Mouse (Mus musculus) testis, postnatal 10 days (tissue): ENCODE data around the gene Ugt2a1.
"Not testable (repeated sequence)": the region's sequence is repeated elsewhere in the genome, so short reads cannot be mapped to it uniquely, and the experiment has no call there.

Experiments
- DNase-seq: peaks from one replicate; pipeline ENCODE4 v3.0.0; 2021; ENCODE audit warnings: low spot score

Ugt2a1 gene

DNA sequence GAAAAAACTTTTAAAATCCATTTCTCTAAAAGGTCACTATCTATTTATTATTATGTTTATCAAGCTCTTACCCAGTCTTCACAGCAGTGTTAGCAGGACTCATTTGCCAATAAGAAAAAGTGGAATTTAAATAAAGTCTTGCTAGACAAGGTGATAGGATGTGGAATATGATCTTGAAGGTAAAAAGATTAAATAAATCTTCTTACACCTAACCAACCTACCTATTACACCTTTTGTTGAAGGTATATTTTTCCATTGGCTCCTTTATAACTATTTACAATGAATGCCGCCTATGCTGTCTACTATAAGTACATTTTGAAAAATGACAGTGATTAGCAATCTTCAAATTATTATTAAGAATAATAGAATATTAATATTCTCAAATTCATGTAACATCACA lies at the start of gene Ugt2a1:
Ugt2a1 (minus strand) TSS at position 101 of the 400 bp plus-strand sequence.
- no peak for DNase-seq

DNA sequence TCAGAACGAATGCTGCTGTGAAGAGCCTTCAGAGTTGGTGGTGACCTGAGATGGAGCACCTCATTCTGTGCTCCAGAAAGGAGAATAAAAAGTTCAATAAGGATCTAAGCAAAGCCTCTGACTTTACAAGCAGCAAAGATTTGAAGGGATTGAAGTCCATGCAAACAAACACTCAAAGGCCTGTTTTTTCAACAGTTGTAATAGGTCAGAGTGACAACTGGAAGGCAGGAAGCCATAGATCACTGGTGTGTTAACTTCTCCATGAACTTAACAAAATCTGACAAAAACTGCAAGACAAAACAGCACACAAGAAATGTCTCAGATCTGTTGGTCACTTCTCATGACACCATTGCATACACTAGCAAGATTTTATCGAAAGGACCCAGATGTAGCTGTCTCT lies 47.4 kb upstream of the Ugt2a1 start, which contains the start of gene Sult1b1:
Sult1b1 (minus strand) TSS at position 85 of the 400 bp plus-strand sequence.
- DNase-seq = no peak

DNA sequence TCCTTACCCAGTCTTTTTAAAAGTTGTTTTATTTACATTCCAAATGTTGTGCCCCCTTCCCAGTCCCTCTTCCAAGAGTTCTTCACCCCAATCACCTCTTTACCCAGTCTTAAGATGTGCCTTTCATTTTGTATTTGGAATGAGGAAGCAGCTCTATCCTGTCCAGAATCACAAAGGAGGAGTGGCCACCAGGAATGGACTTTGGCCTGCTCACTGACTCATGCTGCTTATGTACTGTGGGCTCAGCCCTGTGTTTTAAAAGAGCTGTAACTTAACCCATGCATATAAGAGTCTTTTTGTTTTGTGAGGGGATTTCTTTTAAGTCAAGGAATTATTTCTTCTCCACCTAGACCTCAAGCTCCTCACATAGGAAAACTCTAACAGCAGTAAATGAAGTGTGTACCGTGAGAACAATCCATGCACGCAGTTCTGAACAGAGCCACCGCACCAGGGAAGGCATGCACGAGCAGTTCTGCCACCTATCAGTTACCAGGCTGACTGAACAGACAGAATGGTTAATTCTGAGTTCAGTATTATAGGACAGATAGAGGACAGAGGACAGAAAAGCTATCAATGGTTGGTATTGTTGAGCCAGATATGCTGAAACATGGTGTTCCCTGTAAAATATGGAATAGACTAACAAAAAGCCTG lies 45.4 kb upstream of the Ugt2a1 start:
- DNase-seq = no peak

DNA sequence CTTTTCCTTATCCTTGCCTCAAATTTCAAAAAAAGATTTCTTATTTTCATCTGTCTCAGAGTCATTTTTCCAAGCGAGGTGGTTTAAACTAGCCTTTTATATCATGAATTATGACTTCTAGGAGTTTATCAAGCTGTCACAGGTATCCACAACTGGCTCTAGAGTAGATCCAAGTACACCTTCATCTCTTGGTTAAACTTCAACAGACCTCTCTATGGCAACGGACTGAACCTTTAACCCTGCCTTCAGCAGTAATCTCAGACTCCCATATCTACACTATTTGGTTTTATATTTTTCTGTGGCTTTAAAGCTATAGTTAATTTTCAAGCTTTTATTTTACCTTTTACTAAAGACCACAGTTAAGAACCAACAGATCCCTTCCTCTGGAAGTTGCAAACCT lies 41.6 kb upstream of the Ugt2a1 start:
- no peak for DNase-seq

DNA sequence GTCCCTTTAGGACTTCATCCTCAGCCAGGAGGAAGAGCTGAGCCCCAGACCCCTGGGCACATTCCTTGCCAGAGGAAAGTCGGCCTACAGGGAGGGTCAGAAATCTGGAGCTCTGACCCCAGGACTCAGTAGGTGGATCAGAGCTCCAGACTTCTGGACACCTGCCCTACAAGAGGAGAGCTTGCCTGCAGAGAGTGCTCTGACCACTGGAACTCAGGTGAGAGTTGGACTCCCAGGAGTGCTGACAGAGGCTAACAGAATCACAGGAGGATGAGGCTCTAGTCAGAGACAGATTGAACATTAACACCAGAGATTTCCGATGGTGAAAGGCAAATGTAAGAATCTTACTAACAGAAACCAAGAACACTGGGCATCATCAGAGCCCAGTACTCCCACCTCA lies 32.9 kb upstream of the Ugt2a1 start:
- DNase-seq = not testable (repeated sequence)

DNA sequence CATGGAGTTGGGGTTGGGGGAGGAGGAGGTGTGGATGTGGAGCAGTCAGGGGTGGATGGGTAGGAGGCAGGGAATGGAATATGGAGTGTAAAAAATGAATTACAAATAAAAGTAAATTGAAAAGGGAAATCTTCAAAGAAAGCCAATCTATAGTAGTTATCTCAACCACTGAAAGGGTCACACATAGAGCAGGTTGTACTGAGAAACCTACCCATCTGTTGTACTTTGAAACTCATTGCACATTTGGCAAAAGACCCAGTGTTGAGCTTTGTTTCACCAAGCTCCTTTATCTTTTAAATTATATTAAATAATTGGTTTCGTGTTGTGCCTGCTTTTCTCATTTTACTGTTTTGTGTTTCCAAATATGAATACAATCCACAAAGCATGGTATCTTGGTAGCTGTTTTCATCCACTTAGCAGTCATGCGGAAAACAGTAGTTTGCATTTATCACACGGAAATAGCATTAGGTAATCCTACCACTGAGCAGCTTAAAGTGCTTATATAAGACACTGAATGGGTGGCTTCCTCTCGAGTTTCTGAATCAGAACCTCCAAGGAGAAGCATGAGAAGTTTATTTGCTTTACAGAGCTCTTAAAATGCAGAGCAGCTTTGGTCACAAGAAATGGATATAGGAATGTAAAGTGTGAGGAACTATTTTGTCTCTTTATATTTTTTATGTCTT lies 15.2 kb upstream of the Ugt2a1 start:
- DNase-seq = no peak

DNA sequence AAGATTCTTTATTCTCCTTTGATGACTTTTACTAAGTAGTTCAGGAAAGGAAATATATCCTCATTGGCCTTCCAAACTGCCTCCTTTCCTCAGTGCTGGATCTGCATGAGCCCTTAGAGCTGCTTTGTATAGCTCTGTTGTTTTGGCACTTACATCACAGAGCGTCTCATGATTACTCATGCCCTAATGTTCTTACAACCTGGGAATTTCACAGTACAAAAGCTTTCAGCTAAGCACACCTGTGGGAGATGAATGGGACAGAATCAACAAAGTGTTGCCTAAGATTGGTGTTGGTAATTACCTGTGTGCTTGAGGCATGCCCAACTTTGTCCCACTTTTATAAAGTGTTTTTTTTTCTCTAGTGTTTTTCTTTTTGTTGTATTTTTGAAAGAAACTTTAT lies 12.0 kb upstream of the Ugt2a1 start:
- no peak for DNase-seq

DNA sequence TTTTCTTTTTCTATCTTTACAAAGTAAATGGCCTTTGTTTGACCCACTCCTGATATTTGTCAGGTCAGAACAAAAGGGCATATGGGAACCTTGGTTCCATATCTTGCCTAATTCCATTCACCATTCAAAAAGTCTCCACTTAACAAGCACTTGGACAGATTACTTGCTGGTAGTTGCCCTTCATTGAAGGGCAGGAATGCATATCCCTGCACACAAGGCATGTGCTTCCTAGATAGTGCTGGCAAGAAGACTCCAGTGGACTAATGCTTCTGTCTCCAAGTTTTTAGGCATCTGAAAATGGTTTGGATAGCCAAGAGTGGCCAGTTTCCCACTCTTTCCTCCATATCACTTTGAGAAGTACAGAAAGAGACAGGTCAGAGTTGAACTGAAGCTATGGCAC lies 8.7 kb upstream of the Ugt2a1 start:
- DNase-seq = no peak

DNA sequence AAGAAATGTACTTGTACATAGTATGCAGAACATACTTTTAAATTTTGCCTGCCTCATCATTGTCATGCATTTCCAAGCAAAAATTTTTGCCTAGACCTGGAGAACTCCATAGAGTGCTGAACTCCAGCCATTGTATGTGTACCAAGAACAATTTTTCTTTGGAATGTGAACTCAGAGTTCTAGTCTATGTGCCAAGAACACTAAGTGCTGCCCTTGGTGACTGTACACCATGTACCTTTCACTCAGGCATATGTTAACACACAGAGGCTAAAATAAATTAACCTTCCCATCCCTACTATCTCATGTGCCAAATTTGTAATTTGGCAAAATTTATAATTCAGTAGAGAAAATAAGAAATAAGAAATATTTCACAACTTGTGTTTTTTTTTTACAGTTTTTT lies 8.3 kb upstream of the Ugt2a1 start:
- DNase-seq = no peak

DNA sequence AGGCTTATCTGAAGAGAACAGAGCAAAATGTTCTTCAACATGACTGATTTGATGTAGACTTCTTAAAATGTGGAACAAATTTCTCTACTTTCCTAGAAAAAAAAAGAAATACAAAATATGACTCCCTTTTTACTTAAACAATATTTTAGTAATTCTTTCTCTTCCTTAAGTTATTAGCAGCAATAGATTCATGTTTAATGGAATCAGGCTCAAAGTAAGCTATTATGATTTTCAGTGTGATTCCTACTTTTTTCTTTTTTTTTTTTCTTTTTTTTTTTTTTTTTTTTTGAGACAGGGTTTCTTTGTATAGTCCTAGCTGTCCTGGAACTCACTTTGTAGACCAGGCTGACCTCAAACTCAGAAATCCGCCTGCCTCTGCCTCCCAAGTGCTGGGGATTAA lies 4.0 kb downstream of the Ugt2a1 start, which contains the start of gene Gm43638:
Gm43638 (minus strand) TSS at position 101 of the 400 bp plus-strand sequence.
- DNase-seq = not testable (repeated sequence)

DNA sequence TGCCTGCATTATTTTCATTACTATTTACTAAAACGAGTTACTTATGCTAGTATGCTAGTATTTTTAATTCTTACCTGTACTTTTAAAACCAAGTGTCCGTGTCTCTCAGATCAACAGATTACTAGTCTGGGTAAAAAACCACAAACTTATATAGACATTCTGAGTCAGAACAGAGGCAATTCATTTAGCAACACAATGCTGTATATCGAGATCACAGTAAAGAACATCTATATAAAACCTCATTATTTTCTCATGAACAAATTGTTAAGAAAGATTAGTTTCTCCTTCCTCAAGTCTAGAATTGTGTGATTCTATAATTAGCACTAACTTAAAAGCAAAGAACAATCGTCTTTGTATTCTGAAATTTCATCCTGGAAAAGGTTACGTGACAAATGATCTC lies 8.5 kb downstream of the Ugt2a1 start, which contains the start of gene Ugt2a2:
Ugt2a2 (minus strand) TSS at position 101 of the 400 bp plus-strand sequence.
- DNase-seq = no peak

DNA sequence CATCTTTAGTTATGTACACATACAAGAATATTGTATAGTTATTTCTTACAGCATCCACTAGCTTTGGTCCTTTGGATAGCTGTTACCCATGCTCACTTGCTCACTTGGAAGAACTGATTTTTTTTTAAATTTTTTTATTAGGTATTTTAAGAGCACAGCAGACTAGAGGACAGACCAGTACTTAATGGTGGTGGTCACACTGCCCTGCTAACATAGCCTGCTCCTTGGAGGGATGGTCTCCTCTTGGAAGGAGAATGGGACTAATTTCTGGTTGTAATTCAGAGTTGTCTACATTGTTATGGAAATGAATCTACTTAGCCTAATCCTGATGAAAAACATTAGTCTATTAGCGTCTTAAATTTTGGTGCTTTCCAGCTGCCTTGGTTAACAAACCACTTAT lies 31.9 kb downstream of the Ugt2a1 start:
- no peak for DNase-seq

DNA sequence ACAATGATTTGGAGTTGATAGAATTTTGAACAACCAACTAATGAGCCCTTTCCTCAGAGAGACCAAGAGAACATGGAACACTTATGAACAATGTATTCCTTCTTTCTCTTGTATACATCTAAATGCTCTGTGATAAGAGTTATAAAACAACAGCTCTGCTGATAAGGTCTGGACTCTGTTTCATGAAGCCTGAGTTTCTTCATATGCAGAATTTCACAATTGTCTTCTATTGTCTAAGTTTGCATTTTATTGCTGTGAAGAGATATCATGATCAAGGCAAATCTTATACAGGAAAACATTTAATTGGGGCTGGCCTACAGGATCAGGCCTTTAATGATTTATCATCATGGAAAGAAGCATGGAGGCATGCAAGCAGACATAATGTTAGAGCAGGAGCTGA lies 33.0 kb downstream of the Ugt2a1 start:
- DNase-seq = no peak

DNA sequence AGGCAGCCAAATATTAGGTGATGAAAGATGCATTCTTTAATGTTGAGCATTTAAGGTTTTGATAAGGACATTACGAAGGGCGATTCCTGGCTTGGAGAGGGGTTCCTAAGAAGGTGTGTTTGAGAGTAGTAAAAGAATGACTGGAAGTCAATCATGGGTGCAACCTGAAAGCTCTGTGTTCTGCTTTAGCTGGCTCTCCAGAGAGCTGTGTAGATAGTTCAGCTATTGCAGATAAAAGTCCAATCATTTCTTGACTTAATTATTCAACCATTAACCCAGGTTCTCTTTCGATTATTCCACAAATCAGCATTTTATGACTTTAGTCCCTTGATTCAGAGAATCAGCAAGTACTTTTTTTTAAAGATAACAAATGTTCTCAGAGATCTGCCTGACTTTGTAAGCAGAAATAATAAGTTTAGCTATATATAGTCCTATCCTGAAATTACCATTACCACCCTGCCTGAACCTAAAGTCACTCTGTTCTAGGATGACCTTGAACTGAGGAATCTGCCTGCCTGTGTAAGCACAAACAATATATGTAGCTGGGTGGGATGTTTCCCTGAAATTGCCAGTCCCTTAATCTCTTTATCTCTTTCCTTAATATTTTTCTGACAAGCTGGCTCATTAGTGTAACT lies 34.3 kb downstream of the Ugt2a1 start:
- no peak for DNase-seq

DNA sequence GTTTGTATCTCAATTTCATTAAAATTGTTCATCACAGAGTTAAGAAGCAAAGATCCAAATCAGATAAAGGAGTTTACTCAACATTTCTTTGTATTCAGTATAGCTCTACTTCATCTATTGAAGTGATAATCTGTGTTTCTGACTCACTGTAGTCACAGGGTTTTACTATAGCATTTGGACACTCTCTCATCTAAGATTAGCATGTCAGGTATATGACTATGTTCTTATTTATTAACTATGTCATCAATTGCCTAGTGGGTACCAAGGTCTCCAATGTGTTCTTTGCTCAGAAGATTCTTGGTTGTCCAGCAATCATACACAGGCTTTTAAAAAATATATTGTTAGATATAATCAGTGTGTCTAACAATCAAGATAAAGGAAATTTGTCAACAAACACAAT lies 35.2 kb downstream of the Ugt2a1 start:
- DNase-seq = no peak

DNA sequence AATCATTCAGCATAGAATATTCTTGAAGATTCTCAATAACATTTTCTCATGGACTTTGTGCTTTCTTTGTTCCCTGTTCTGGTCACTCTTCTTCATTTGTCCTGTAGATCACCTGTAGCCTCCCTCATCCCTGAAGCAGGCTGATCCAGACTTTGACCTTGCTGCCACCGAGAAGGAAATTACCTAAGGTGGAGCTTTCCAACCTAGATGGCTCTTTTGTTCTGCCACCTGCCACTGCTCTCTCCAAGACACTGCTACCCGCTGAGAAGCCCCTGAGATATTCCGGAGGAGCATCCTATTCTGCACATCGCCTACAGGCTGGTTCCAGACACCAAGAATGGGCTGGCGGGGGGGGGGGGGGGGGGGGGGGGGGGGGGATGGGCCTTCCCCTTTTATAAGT lies 38.2 kb downstream of the Ugt2a1 start:
- DNase-seq = not testable (repeated sequence)

DNA sequence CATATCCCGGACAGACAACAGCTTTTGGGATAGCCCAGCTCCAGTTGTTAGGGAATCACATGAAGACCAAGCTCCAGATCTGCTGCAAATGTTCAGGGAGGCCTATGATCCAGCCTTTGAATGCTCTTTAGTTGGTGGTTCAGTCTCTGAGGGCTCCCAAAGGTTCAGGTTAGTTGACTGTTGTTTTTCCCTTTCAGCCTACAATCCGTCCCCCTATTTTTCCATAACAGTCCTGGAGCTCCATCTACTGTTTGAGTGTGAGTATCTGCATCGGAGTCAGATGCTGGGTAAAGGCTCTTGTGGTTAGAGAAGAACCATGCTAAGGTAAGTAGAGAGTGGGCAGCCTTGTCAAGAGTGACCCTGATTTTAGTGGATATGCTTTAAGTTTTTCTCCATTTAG lies 54.4 kb downstream of the Ugt2a1 start:
- no peak for DNase-seq

DNA sequence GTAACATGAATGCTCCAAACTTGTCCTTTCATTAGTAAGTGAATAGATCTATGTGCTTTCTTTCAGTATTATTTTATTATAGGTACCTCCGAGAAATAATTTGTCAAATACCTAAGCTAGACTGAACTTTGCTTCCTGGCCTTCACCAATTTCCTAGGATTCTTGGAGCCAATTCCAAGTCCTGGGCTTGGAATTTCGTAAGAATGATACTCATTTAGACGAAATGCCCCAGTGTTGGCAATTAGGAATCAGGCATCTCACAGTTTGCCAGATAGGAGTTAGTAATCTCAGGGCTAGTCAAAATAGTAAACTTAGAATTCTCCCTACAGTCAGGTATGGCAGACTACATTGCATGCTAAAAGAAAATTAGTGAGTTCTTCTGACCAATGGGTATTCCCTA lies 65.0 kb downstream of the Ugt2a1 start:
- DNase-seq = no peak

DNA sequence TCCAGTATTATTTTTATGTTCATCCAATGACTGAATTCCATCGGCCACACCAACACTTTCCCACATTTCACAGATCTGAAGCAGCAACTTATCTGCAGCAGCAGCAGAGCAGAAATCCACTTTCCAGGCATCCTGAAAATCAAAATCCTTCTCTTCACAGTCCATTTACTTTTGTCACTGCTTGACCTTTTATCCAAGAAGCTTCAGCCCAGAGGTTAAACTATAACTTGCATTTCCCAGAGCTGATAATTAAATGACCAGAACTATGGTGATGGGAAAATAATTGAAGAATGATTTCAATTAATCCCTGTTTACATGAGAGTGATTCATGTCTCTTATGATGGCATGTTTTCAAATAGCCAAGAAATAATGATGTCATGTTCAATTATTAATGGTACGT lies 66.6 kb downstream of the Ugt2a1 start, which contains the start of gene Ugt2b38:
Ugt2b38 (minus strand) TSS at position 163 of the 400 bp plus-strand sequence.
- not testable (repeated sequence) for DNase-seq
